Mouse (Mus musculus) forelimb bud, embryonic 11.5 days (tissue): ENCODE results near the gene Cggbp1.
A peak's percentile ranks its signal among the peaks of the same experiment; 100 is the strongest.
"Not testable (repeated sequence)": the region's sequence is repeated elsewhere in the genome, so short reads cannot be mapped to it uniquely, and the experiment has no call there.

Source experiments
- DNase-seq: peaks from one replicate; pipeline ENCODE4 v3.0.0-alpha.2; 2012; ENCODE audit warnings: low read depth, low spot score

Cggbp1 gene

DNA sequence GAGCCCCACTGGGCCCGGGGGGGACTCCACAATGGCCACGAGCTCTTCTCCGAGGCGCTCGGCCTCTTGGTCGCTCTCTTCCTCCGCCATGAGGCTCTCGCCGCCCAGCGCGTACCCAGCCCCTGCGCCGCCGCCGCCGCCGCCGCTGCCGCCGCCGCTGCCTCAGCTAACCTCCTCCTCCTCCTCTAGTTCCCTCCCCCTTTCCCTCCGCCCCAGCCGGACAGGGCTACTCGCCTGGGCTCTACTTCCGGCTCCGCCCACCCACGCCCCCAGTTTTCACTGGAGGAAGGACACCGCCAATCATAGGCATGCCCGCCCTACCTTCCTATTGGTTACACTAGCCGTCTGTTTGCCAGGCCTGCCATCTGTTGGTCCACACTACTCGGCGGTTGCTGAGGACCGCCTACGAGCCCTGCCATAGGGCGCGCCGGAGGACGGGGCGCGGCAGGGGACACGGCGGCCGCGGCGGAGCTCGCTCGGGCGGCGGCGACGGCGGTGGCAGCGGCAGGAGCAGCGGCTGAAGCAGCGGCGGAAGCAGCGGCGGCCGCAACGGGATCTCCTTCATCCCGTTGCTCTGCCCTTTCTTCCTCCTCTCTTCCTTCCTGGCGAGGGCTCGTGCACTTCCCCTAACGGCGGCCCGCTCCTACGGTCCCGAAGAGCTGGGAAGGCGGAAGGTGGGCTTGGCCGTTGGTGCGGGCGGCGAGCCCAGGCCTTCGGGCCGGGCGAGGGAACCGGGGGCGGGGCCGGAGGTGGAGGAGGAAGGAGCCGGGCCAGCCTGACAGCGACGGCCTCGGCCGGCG, at the start of gene Cggbp1, which contains the start of gene Zfp654:
Gene Cggbp1 (plus strand): TSS at position 434 of the 800 bp plus-strand sequence.
Gene Zfp654 (minus strand): TSS at position 90 of the 800 bp plus-strand sequence.
- DNase-seq, result peak; percentile 99

DNA sequence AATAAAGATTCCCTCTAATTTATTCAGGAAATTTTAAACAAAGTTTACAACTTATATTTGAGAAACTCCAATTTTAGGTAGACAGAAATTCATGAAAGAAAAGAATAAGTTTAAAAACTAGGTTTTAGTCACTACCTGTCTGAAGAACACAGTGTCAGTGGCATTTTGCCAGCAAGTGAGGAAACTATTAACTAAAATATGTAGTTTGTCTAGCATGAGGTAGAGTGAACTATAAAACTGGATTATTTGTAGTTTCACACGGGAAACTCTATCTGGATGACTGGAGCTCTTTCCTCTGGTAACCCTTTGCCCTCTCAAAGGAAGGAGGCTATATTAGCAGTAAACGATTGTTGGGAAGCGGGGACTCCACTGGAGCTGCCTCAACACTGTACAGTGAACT, 48.8 kb upstream of the Cggbp1 start:
- no peak for DNase-seq

DNA sequence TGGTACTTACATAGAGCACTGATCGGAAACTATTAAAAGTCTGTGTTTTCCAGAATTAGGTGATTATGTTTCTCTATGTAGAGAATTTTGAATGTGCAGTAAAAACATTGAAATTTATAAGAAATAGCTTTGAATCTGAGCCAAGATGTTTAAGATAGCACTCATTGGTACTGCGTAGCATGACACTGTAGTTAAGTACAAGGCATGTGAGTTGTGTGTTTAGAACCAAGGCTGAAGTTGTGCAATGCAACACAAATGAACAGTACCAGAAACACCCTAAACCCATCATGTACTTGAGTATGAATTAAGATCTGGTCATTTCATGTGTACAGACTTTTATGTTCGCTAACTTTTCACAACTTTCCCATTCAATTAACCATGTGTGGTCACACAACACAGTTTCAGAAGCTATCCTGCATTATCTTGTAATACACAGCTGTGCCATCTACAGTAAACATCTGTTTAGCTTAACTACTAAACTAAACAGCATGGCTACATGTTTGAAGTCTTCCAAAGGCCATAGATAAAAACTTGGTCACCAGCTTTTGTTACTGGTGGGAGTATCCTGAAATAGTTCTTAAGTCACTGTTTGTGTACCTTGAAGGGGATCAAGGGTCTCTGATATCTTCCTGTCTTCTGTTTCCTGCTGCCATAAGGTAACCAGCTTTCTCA, 34.6 kb upstream of the Cggbp1 start:
- DNase-seq, result no peak

DNA sequence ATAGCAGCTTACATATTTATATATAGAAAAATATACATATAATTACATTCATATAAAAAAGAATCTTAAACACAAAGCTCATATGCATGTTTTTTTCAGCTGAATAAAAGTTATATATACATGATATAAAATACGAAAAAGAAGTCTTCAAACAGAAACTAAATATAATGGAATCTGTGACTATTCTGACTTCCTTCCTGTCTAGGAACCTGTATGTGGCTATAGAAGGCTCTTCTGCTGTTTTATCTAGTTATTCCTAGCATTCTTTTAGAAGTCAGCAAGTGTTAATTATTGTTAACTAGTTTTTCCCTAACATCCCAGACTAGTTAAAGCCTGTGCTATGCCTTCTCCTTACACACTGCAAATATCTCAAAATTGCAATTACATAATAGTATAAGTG, 27.9 kb upstream of the Cggbp1 start:
- DNase-seq, result no peak

DNA sequence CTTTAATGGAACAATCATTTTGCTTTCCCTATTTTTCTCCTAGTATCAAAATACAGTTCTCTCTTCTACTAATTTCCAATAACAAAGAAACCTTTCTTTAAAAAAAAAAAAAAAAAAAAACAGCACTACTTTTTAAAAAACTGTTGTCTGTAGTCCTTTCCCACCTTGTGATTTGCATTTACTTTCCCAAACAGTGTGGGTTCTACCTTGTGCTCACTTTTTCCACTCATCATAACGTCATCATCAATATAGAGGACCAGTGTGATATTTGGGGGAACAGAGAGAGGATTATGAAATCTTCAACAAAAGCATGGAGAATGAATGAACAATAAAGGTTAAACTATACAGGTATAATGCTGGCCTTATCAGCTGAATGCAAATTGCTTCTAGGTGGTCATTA, 27.3 kb upstream of the Cggbp1 start:
- DNase-seq, result no peak

DNA sequence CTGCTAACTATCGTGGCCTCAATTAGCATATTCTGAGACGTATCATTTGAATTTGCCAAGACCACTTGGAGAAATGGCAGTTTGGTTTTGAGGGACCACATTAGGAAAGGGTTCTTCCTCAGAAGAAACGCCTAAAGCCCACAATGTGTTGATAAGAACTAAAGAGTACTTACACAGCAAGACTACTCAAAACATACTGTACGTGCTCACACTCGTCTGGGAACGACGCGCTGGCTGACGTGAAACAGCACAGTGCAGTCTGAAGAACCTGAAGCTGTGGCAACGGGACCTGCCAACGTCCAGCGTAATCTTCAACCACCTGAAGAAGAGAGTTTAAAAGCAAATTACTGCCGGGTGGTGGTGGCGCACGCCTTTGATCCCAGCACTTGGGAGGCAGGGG, 21.5 kb upstream of the Cggbp1 start:
- no peak for DNase-seq

DNA sequence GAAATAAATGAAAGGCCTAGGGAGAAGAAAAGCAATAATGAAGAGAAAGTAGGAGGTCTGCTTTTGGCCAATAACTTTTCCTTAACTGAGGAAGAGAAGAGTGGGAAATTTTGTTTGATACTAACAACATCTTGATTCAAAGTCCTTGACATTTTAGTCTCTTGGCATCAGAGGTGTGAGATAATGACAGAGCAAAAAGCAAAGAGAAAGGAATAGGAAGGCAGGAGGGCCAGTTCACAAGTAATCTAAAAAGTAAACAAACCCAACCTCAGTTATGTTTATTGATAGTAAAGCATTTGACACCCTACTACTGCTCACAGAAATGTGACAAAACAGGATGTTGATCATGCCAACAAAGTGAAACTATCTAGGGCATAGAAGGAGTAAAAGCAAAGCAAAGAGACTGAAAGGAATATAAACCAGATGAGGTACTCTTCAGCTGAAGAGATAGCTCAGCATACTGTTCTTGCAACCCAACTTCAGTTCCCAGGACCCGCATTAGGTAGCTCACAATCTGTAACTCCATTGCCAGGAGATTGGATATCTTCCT, 15.7 kb upstream of the Cggbp1 start:
- DNase-seq, result no peak

DNA sequence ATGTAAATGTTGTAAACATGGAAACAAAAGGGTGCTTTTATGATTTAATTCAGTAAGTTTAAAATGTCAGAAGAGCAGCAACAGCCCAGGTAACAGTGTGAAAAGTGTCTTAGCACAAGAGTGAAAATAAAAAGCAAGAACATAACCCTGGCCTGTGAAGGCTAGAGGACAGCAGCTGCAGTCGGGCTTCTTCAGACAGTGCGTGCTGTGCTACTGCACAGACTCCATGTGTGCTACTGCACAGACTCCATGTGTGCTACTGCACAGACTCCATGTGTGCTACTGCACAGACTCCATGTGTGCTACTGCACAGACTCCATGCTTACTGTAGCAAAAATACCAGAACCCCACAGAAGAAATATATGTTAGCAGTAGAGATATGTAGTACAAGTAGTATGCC, 15.1 kb upstream of the Cggbp1 start:
- no peak for DNase-seq

DNA sequence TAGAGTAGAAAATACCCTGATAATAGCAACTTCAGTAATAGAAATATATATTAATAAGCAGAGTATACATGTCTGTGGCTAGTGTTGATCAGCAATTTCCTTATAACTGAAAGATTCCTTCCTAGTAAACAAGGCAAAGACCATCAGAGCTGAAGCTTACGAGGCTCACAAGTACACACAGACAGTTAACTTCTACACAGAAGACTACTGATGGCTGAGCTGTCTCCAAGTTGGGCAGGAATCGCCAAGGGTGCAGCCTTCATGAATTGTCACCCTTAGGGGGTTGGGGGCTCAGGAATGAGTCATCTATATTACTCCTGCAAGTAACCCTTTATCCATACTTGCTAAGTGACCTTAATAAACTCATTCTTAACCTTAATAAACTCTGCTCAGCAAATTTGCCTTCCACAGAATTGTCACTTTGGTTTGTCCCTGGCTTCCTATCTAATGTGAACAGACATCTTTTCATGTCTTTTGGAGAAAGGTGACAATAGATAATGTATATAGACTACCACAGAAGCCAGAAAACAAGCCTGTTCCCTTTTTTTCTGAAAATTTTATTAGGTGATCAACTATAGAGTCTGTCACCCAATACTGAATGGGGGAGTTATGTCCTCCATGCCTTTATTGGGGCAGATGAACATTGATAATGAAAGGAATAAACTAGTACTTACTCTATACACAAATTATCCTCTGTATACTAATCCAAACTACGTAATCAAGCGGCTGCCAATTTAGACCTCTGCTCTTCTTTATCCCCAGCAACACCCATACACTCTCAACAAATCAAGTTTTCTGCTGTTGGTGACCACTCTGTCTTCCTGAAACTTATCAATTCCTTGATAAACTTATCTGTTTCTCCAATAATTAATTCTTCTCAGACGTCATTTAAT, 10.1 kb upstream of the Cggbp1 start:
- no peak for DNase-seq

DNA sequence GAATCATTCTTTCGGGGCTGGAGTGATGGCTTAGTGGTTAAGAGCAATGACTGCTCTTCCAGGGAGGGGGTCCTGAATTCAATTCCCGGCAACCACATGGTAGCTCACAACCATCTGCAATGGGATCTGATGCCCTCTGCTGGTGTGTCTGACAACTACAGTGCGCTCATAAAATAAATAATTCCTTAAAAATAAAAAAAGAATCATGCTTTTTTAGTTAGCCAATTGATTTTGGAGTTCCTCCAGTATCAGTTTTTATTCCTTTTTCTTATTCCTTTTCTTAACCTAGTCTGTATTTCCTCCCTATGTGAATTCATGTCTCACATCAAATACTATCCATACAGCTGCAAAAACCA, 9.4 kb upstream of the Cggbp1 start:
- DNase-seq, result no peak

DNA sequence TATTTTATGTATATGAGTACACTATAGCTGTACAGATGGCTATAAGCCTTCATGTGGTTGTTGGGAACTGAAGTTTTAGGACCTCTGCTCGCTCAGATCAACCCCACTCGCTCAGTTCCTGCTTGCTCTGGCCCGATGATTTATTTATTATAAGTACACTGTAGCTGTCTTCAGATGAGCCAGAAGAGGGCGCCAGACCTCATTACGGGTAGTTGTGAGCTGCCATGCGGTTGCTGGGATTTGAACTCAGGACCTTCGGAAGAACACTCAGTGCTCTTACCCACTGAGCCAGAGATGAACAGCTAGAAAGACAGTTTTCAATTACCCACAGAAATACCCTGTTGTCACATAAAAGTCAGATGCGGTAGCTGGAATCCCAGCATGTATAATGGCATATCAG, 5.8 kb upstream of the Cggbp1 start:
- DNase-seq, result no peak

DNA sequence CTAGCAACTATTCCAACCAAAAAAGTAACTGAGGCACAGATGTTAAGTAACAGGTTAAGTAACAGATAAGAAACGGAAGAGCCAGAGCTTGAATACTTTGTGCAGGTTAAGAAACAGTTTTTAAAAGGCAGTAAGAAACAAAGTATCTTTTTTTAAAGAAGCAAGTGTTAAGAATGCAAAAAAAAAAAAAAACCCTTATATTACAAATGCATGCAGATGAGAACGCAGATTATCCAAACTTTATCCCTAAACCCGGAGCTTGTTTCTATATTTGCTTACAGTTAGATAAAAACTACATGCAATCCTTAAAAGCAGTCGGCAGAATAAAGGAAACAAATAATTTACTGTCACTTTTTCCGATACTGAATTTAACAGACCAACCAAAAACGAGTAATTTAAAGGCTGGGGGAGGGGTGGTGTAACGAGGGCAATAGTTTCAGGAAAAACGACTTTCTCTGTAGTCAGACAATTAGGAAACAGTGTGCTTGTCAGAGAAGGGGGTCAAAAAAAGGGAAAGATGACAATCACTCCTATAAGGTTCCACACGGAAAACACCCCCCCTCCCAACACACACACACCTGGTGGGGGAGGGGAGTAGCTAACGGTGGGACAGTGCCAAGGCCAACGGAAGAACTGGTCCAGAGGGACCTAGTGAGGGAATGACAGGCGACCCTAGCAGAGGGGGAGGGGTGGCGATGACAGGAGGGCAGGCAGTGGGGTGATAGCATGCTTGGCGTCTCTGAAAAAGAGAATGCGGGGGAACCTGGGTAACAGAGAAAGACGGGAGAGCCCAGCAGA, 1.3 kb upstream of the Cggbp1 start:
- no peak for DNase-seq

DNA sequence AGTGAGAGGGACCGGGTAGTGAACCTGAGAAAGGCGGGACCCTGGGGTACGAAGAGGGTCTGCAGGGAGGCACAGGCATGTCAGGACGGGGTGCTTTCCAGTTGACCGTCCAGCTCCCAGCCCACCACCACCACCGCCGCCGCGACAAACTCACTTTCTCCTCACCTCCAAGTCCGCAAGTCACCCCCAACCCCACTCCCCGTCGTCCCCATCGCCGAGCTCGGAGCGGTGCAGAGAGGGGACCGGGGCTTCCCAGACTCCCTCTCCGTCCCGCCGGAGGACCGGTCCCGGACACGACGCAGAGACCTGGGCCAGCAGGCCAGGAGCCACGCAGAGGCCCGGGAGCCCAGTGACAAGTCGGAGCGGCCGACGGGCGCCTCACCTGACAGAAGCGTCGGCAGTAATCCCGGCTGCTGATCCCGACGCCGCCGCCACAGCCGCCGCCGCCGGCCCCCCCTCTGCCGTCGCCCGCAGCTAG, 672 bp upstream of the Cggbp1 start:
- DNase-seq, result no peak

DNA sequence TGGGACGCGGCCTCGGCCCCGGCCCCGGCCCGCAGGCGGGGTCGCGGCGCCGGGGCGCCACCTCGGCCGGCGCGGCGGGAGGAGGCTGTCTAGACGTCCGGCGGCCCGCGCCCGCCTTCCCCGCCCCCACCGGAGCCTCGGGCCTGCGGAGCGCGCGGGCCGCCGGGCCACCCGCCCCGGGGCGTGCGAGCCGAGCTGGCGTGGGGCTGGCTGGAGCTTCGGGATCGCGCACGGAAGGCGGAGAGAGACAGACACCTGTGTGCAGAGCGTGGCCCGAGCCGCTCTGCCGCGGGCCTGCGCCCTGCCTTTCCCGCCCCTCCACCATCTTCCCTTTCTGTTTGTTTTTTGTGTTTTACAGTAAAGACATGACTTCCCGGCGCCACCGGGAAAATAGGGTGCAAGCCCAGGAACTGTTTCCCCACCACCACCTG, 660 bp downstream of the Cggbp1 start:
- no peak for DNase-seq

DNA sequence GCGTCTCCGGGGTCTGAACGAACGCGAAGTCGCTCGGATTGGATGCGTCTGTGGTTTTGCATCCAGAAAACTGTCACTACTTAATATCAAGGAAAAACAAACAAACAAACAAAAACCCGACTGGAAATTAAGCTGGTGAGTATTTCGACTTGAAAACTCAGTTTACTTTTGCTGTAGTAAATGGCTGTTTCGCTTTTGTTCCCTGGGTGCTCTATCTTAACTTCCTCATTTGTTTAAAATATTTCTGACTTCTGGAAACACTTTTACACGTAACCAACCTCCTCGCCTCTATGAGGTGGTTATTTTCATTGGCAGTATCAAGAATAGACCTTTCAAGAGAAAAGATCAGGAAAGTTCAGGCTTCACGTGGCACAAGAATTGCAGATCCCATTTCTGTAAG, 1.1 kb downstream of the Cggbp1 start:
- DNase-seq, result no peak

DNA sequence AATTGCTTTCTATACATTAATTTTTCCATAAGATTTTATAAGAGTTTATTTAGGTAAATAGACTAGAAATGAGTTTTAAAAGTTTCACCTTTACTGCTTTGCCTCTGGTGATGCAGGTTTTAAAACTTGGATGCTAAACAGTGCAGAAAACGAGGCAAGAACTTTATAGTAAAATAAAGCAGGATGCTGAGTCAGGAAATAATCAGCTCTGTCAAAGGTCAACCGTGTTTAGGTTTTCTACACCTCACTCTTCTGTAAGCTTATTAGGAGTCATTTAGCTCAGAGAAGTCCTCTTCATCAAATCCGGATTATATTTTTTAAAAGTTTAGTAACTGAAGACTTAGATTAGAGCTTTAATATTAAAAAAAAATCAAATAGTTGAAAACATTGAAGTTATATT, 5.2 kb downstream of the Cggbp1 start:
- no peak for DNase-seq

DNA sequence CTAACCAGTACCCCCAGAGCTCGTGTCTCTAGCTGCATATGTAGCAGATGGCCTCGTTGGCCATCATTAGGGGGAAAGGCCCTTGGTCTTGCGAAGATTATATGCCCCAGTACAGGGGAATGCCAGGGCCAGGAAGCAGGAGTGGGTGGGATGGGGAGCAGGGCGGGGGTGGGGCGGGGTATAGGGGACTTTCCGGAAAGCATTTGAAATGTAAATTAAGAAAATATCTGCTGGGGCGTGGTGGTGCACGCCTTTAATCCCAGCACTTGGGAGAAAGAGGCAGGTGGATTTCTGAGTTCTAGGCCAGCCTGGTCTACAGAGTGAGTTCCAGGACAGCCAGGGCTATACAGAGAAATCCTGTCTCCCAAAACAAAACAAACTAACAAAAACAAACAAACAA, 14.0 kb downstream of the Cggbp1 start:
- DNase-seq, result not testable (repeated sequence)

DNA sequence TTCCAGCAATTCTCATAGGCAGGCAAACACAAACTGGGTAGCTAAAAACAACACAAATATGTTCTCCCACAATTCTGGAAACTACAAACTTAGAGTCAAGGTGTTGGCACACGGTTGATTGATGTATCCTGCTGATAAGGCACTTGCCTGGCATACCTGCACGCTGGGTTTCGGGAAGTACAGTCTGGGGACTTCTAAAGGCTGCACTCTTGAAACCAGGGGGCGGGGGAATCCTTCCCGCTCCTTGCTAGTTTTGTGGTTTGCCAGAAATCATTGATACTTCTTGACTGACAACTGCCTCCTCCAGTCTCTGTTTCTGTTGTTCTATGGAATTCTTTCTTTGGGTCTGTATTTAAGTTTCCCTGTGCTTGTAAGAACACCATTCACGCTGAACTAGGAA, 16.8 kb downstream of the Cggbp1 start:
- DNase-seq, result no peak

DNA sequence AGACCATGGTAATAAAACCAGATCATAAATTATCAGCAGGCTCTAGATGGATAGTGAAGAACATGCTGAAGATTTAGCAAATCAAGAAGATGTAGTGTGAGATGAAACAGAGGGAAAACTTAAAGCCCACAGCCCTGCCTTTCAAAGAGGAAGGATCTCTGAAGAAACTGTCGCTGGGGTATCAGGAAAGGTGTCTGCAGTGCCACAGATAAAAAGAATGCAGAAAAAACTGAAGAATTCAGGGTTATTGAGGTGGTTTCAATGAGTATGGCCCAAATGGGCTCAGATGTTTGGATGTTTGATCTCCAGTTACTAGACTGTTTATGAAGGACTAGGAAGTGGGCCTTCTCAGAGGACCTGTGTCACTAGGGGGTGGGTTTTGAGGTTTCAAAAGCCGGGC, 17.8 kb downstream of the Cggbp1 start:
- DNase-seq, result no peak

DNA sequence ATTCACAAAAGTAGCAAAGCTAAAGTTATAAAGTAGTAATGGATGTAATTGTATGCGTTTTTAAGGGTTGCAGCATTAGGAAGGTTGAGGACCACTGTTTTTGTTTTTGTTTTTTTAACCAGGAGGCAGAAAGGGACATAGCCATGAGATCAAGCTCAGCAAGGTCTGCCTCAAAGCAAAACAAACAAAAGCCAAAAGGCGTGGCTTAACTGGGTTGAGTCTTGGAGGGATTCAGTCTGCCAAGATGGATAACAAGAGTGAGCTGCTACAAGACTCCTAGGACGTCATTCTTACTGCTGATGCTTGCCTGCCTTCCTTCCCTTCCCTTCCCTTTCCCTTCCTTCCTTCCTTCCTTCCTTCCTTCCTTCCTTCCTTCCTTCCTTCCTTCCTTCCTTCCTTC, 20.5 kb downstream of the Cggbp1 start:
- no peak for DNase-seq

DNA sequence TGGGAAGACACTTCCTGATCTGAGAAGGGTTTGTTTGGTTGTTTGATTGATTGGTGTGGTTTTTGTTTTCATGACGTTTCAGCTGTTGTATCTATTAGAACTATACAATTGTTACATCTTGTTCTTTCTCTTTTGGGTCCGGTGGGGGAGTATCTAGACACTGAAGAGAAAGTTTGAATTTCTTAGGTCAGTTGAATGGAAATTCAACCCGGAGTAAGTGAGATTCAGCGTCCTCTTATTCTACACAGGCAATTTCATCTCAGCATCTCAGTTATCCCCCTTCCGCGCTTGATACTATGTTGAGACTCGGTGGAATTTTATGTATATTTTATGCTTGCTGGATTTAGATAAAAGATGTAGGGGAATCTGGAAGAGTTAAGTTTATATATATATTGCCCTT, 21.0 kb downstream of the Cggbp1 start:
- no peak for DNase-seq
